Mouse (Mus musculus): ENCODE results near the gene Sdhaf2. TPM values are rescaled to one million over a fixed set of nuclear protein-coding genes. Genes with fewer than 3 reads are reported as not detected.

The Sdhaf2 gene
- polyA plus RNA-seq (2017; shearing (Covaris generic)) = 49.1 TPM

GRCm38 (mm10) chr19:10525910-10526309 is at the start of gene Sdhaf2:
Gene Sdhaf2 (minus strand): TSS chr19:10526142.

GRCm38 (mm10) chr19:10555624-10556510 is 29.9 kb upstream of the Sdhaf2 start, which contains the start of gene Tmem216:
Gene Tmem216 (minus strand): TSS chr19:10556238.

GRCm38 (mm10) chr19:10525106-10525901 is 638 bp downstream of the Sdhaf2 start, which contains the start of gene Cpsf7:
Gene Cpsf7 (plus strand): TSS chr19:10525266.

GRCm38 (mm10) chr19:10482703-10483102 is 43.2 kb downstream of the Sdhaf2 start, which contains the start of gene Ppp1r32:
Gene Ppp1r32 (minus strand): TSS chr19:10482928.

GRCm38 (mm10) chr19:10456752-10457483 is 69.0 kb downstream of the Sdhaf2 start, which contains the start of gene Lrrc10b:
Gene Lrrc10b (minus strand): TSS chr19:10457473.

Other genes starting within 250 kb of the Sdhaf2 start
- not detected for gene Dagla, start 221.3 kb downstream of the Sdhaf2 start, polyA plus RNA-seq (2017; shearing (Covaris generic))
- gene Syt7, start 137.1 kb downstream of the Sdhaf2 start, polyA plus RNA-seq (2017; shearing (Covaris generic)) = not detected
- not detected for gene Lrrc10b, start 68.7 kb downstream of the Sdhaf2 start, polyA plus RNA-seq (2017; shearing (Covaris generic))
- gene Ppp1r32, start 43.2 kb downstream of the Sdhaf2 start, polyA plus RNA-seq (2017; shearing (Covaris generic)) = 0.36 TPM
- gene Cpsf7, start 876 bp downstream of the Sdhaf2 start, polyA plus RNA-seq (2017; shearing (Covaris generic)) = 27.6 TPM
- gene Tmem216, start 30.1 kb upstream of the Sdhaf2 start, polyA plus RNA-seq (2017; shearing (Covaris generic)) = 6.7 TPM
- gene Cyb561a3, start 51.0 kb upstream of the Sdhaf2 start, polyA plus RNA-seq (2017; shearing (Covaris generic)) = 21.7 TPM
- 4.8 TPM for gene Tmem138, start 51.2 kb upstream of the Sdhaf2 start, polyA plus RNA-seq (2017; shearing (Covaris generic))
- gene Ddb1, start 79.2 kb upstream of the Sdhaf2 start, polyA plus RNA-seq (2017; shearing (Covaris generic)) = 143 TPM
- 4.7 TPM for gene Tkfc, start 79.5 kb upstream of the Sdhaf2 start, polyA plus RNA-seq (2017; shearing (Covaris generic))
- not detected for gene Vwce, start 108.1 kb upstream of the Sdhaf2 start, polyA plus RNA-seq (2017; shearing (Covaris generic))
- not detected for gene Pga5, start 151.9 kb upstream of the Sdhaf2 start, polyA plus RNA-seq (2017; shearing (Covaris generic))
- gene Vps37c, start 162.6 kb upstream of the Sdhaf2 start, polyA plus RNA-seq (2017; shearing (Covaris generic)) = 24.9 TPM
- 505 TPM for gene Cd5, start 212.9 kb upstream of the Sdhaf2 start, polyA plus RNA-seq (2017; shearing (Covaris generic))

Data from effector memory CD4-positive, alpha-beta T cell, adult 5 months (primary cell).